Mouse (Mus musculus): Measurements from ENCODE around the gene Arhgap23. TPM values are rescaled to one million over a fixed set of nuclear protein-coding genes. Genes with fewer than 3 reads are reported as not detected.

Gene Arhgap23
- polyA plus RNA-seq, 1 experiment from 2014 or later = 2.8 TPM

GRCm38 (mm10) chr11:97532950-97533582 is 117.7 kb downstream of the Arhgap23 start:
- WGBS = 6% methylated on average over 20 of the region's 20 CpGs
- H3K36me3 ChIP-seq (ENCODE audit: control insufficient read depth, insufficient read depth, low read length) = no peaks in the 10 kb centered on the region
- H3K4me2 ChIP-seq = no peak overlapping the region; the same call in 1 of the 2 replicates
- no peak overlapping the region for H3K4me3 ChIP-seq (ENCODE audit: low read depth, low read length)
- no peak overlapping the region for H3K9ac ChIP-seq (ENCODE audit: low read length)
- H3K9me3 ChIP-seq (ENCODE audit: control insufficient read depth, low read length) = no peaks in the 10 kb centered on the region
- ATAC-seq (ENCODE audit: low FRiP score) (peak; percentile 47; the same call in 1 of the 2 replicates), DNase-seq (ENCODE audit: low spot score, missing footprints) (peak; percentile 90)
- H3K27me3 ChIP-seq (ENCODE audit: control insufficient read depth, insufficient read depth, low read length) = peaks cover 63% of the 10 kb centered on the region
- H3K4me1 ChIP-seq (ENCODE audit: control insufficient read depth, insufficient read depth, low read length) = peaks cover 37% of the 10 kb centered on the region
- no peak overlapping the region for H3K27ac ChIP-seq (ENCODE audit: low read depth, low read length)

- WGBS = 31% methylated on average over 7 of the region's 7 CpGs
- peaks cover 63% of the 10 kb centered on the region for H3K27me3 ChIP-seq (ENCODE audit: control insufficient read depth, insufficient read depth, low read length)
- no peak overlapping the region for H3K27ac ChIP-seq (ENCODE audit: low read depth, low read length)
- no peak for ATAC-seq (ENCODE audit: low FRiP score)
- H3K4me2 ChIP-seq = no peak overlapping the region
- no peak overlapping the region for H3K9ac ChIP-seq (ENCODE audit: low read length)
- peaks cover 37% of the 10 kb centered on the region for H3K4me1 ChIP-seq (ENCODE audit: control insufficient read depth, insufficient read depth, low read length)
- no peaks in the 10 kb centered on the region for H3K9me3 ChIP-seq (ENCODE audit: control insufficient read depth, low read length)
- no peaks in the 10 kb centered on the region for H3K36me3 ChIP-seq (ENCODE audit: control insufficient read depth, insufficient read depth, low read length)
- H3K4me3 ChIP-seq (ENCODE audit: low read depth, low read length) = no peak overlapping the region
- DNase-seq (ENCODE audit: low spot score, missing footprints) = peak; percentile 87
These were observed 118.3 kb downstream of the Arhgap23 start for GRCm38 (mm10) chr11:97533653-97534052.

GRCm38 (mm10) chr11:97534442-97535307 is 119.3 kb downstream of the Arhgap23 start:
- peak overlapping the region; percentile 16 for H3K4me3 ChIP-seq (ENCODE audit: low read depth, low read length)
- peaks cover 63% of the 10 kb centered on the region for H3K27me3 ChIP-seq (ENCODE audit: control insufficient read depth, insufficient read depth, low read length)
- 3% methylated on average over 95 of the region's 95 CpGs for WGBS
- DNase-seq (ENCODE audit: low spot score, missing footprints) (peak; percentile 94), ATAC-seq (ENCODE audit: low FRiP score) (no peak)
- H3K27ac ChIP-seq (ENCODE audit: low read depth, low read length) = no peak overlapping the region
- H3K4me2 ChIP-seq = peak overlapping the region; percentile 31
- no peaks in the 10 kb centered on the region for H3K36me3 ChIP-seq (ENCODE audit: control insufficient read depth, insufficient read depth, low read length)
- no peaks in the 10 kb centered on the region for H3K9me3 ChIP-seq (ENCODE audit: control insufficient read depth, low read length)
- H3K4me1 ChIP-seq (ENCODE audit: control insufficient read depth, insufficient read depth, low read length) = peaks cover 37% of the 10 kb centered on the region
- H3K9ac ChIP-seq (ENCODE audit: low read length) = 0 out of 2 replicates have a peak overlapping the region, but pooled peaks have one; percentile 6

GRCm38 (mm10) chr11:97535308-97535630 is 119.9 kb downstream of the Arhgap23 start:
- H3K4me2 ChIP-seq = no peak overlapping the region
- no peak for ATAC-seq (ENCODE audit: low FRiP score)
- H3K27me3 ChIP-seq (ENCODE audit: control insufficient read depth, insufficient read depth, low read length) = peaks cover 63% of the 10 kb centered on the region
- no peak overlapping the region for H3K4me3 ChIP-seq (ENCODE audit: low read depth, low read length)
- H3K36me3 ChIP-seq (ENCODE audit: control insufficient read depth, insufficient read depth, low read length) = no peaks in the 10 kb centered on the region
- no peaks in the 10 kb centered on the region for H3K9me3 ChIP-seq (ENCODE audit: control insufficient read depth, low read length)
- no peak overlapping the region for H3K27ac ChIP-seq (ENCODE audit: low read depth, low read length)
- peaks cover 37% of the 10 kb centered on the region for H3K4me1 ChIP-seq (ENCODE audit: control insufficient read depth, insufficient read depth, low read length)
- WGBS = 28% methylated on average over 5 of the region's 5 CpGs
- DNase-seq (ENCODE audit: low spot score, missing footprints) = no peak
- H3K9ac ChIP-seq (ENCODE audit: low read length) = no peak overlapping the region

GRCm38 (mm10) chr11:97535660-97536059 is 120.3 kb downstream of the Arhgap23 start:
- peaks cover 63% of the 10 kb centered on the region for H3K27me3 ChIP-seq (ENCODE audit: control insufficient read depth, insufficient read depth, low read length)
- H3K36me3 ChIP-seq (ENCODE audit: control insufficient read depth, insufficient read depth, low read length) = no peaks in the 10 kb centered on the region
- DNase-seq (ENCODE audit: low spot score, missing footprints) (no peak), ATAC-seq (ENCODE audit: low FRiP score) (no peak)
- 37% methylated on average over 5 of the region's 5 CpGs for WGBS
- no peak overlapping the region for H3K4me2 ChIP-seq
- no peak overlapping the region for H3K27ac ChIP-seq (ENCODE audit: low read depth, low read length)
- H3K9me3 ChIP-seq (ENCODE audit: control insufficient read depth, low read length) = no peaks in the 10 kb centered on the region
- H3K9ac ChIP-seq (ENCODE audit: low read length) = no peak overlapping the region
- no peak overlapping the region for H3K4me3 ChIP-seq (ENCODE audit: low read depth, low read length)
- peaks cover 37% of the 10 kb centered on the region for H3K4me1 ChIP-seq (ENCODE audit: control insufficient read depth, insufficient read depth, low read length)

- Histone ChIP-seq H3K27ac (ENCODE audit: low read depth, low read length) (no peak overlapping the region), H3K36me3 (ENCODE audit: control insufficient read depth, insufficient read depth, low read length) (no peaks in the 10 kb centered on the region), H3K9me3 (ENCODE audit: control insufficient read depth, low read length) (no peaks in the 10 kb centered on the region), H3K4me1 (ENCODE audit: control insufficient read depth, insufficient read depth, low read length) (peaks cover 37% of the 10 kb centered on the region), H3K9ac (ENCODE audit: low read length) (peak overlapping the region; percentile 16; the same call in 1 of the 2 replicates), H3K4me2 (peak overlapping the region; percentile 72), H3K4me3 (ENCODE audit: low read depth, low read length) (peak overlapping the region; percentile 33; the same call in 1 of the 2 replicates), H3K27me3 (ENCODE audit: control insufficient read depth, insufficient read depth, low read length) (peaks cover 63% of the 10 kb centered on the region)
- 12% methylated on average over 35 of the region's 35 CpGs for WGBS
- no peak for ATAC-seq (ENCODE audit: low FRiP score)
- DNase-seq (ENCODE audit: low spot score, missing footprints) = peak; percentile 91
These were observed 120.9 kb downstream of the Arhgap23 start for GRCm38 (mm10) chr11:97536083-97536747.

GRCm38 (mm10) chr11:97536835-97537579 is 121.7 kb downstream of the Arhgap23 start:
- 2% methylated on average over 36 of the region's 36 CpGs for WGBS

GRCm38 (mm10) chr11:97537580-97538089 is 122.3 kb downstream of the Arhgap23 start:
- no peak overlapping the region for H3K9ac ChIP-seq (ENCODE audit: low read length)
- H3K9me3 ChIP-seq (ENCODE audit: control insufficient read depth, low read length) = no peaks in the 10 kb centered on the region
- H3K4me3 ChIP-seq (ENCODE audit: low read depth, low read length) = no peak overlapping the region; the same call in 1 of the 2 replicates
- H3K27ac ChIP-seq (ENCODE audit: low read depth, low read length) = no peak overlapping the region
- peaks cover 30% of the 10 kb centered on the region for H3K4me1 ChIP-seq (ENCODE audit: control insufficient read depth, insufficient read depth, low read length)
- no peaks in the 10 kb centered on the region for H3K36me3 ChIP-seq (ENCODE audit: control insufficient read depth, insufficient read depth, low read length)
- ATAC-seq (ENCODE audit: low FRiP score) (no peak), DNase-seq (ENCODE audit: low spot score, missing footprints) (peak; percentile 88)
- H3K27me3 ChIP-seq (ENCODE audit: control insufficient read depth, insufficient read depth, low read length) = peaks cover 55% of the 10 kb centered on the region
- H3K4me2 ChIP-seq = peak overlapping the region; percentile 72; the same call in 1 of the 2 replicates
- WGBS = 24% methylated on average over 12 of the region's 12 CpGs

More at GRCm38 (mm10) chr11:97536835-97537579, 121.7 kb downstream of the Arhgap23 start:
- no peak overlapping the region for H3K27ac ChIP-seq (ENCODE audit: low read depth, low read length)
- H3K36me3 ChIP-seq (ENCODE audit: control insufficient read depth, insufficient read depth, low read length) = no peaks in the 10 kb centered on the region
- DNase-seq (ENCODE audit: low spot score, missing footprints) = peak; percentile 95
- no peaks in the 10 kb centered on the region for H3K9me3 ChIP-seq (ENCODE audit: control insufficient read depth, low read length)
- peak overlapping the region; percentile 56 for H3K9ac ChIP-seq (ENCODE audit: low read length)
- H3K4me2 ChIP-seq = peak overlapping the region; percentile 72
- ATAC-seq (ENCODE audit: low FRiP score) = peak; percentile 41; the same call in 1 of the 2 replicates
- peak overlapping the region; percentile 33 for H3K4me3 ChIP-seq (ENCODE audit: low read depth, low read length)
- peaks cover 61% of the 10 kb centered on the region for H3K27me3 ChIP-seq (ENCODE audit: control insufficient read depth, insufficient read depth, low read length)
- H3K4me1 ChIP-seq (ENCODE audit: control insufficient read depth, insufficient read depth, low read length) = peaks cover 34% of the 10 kb centered on the region

All from midbrain, embryonic 11.5 days (tissue).